Mouse (Mus musculus): Measurements from ENCODE around the gene Omd. TPM values are rescaled to one million over a fixed set of nuclear protein-coding genes. Genes with fewer than 3 reads are reported as not detected.

Gene Omd
- total RNA-seq, 1 experiment from 2014 or later, result not detected

GRCm38 (mm10) chr13:49603603-49604002, 21.3 kb downstream of the Omd start:
- no peak for ATAC-seq (ENCODE audit: extremely low read depth, insufficient number of reproducible peaks, low FRiP score, poor library complexity, severe bottlenecking)

- ATAC-seq (ENCODE audit: extremely low read depth, insufficient number of reproducible peaks, low FRiP score, poor library complexity, severe bottlenecking), result no peak
These were observed 25.5 kb downstream of the Omd start, which contains the start of gene Ogn for GRCm38 (mm10) chr13:49607714-49608113. Ogn (plus strand) TSS chr13:49608046.

- no peak for ATAC-seq (ENCODE audit: extremely low read depth, insufficient number of reproducible peaks, low FRiP score, poor library complexity, severe bottlenecking)
These were observed 26.5 kb downstream of the Omd start for GRCm38 (mm10) chr13:49608589-49609322.

- ATAC-seq (ENCODE audit: extremely low read depth, insufficient number of reproducible peaks, low FRiP score, poor library complexity, severe bottlenecking), result no peak
These were observed 34.8 kb downstream of the Omd start for GRCm38 (mm10) chr13:49617021-49617420.

GRCm38 (mm10) chr13:49618365-49618764, 36.1 kb downstream of the Omd start:
- ATAC-seq (ENCODE audit: extremely low read depth, insufficient number of reproducible peaks, low FRiP score, poor library complexity, severe bottlenecking), result no peak

GRCm38 (mm10) chr13:49623216-49623615, 41.0 kb downstream of the Omd start:
- no peak for ATAC-seq (ENCODE audit: extremely low read depth, insufficient number of reproducible peaks, low FRiP score, poor library complexity, severe bottlenecking)

GRCm38 (mm10) chr13:49628167-49628566, 45.9 kb downstream of the Omd start:
- ATAC-seq (ENCODE audit: extremely low read depth, insufficient number of reproducible peaks, low FRiP score, poor library complexity, severe bottlenecking), result no peak

- no peak for ATAC-seq (ENCODE audit: extremely low read depth, insufficient number of reproducible peaks, low FRiP score, poor library complexity, severe bottlenecking)
These were observed 46.8 kb downstream of the Omd start for GRCm38 (mm10) chr13:49629076-49629475.

- ATAC-seq (ENCODE audit: extremely low read depth, insufficient number of reproducible peaks, low FRiP score, poor library complexity, severe bottlenecking), result no peak
These were observed 57.7 kb downstream of the Omd start for GRCm38 (mm10) chr13:49639965-49640364.

Other genes with a start within 250 kb of the Omd start
- gene Bicd2, start 240.9 kb upstream of the Omd start, total RNA-seq (2017), result 23.1 and 27.0 TPM in 2 replicates
- 8.1 TPM in 2 replicates for gene Ippk, start 161.2 kb upstream of the Omd start, total RNA-seq (2017)
- 0.74 and 1.4 TPM in 2 replicates for gene Tes3-ps, start 89.1 kb upstream of the Omd start, total RNA-seq (2017)
- not detected in 2 replicates for gene Ecm2, start 77.7 kb upstream of the Omd start, total RNA-seq (2017)
- not detected in 2 replicates for gene Aspn, start 38.0 kb upstream of the Omd start, total RNA-seq (2017)
- not detected in 2 replicates for gene Ogn, start 25.6 kb downstream of the Omd start, total RNA-seq (2017)
- 0.86 and 2.3 TPM in 2 replicates for gene Cenpp, start 70.3 kb downstream of the Omd start, total RNA-seq (2017)
- gene Nol8, start 70.6 kb downstream of the Omd start, total RNA-seq (2017), result 40.1 and 49.1 TPM in 2 replicates
- gene Iars, start 99.6 kb downstream of the Omd start, total RNA-seq (2017), result 32.5 and 33.3 TPM in 2 replicates
- gene Gm30302, start 216.5 kb downstream of the Omd start, total RNA-seq (2017), result not detected in 2 replicates